Mouse (Mus musculus): ENCODE results near the gene Lrpprc. TPM values are rescaled to one million over a fixed set of nuclear protein-coding genes. Genes with fewer than 3 reads are reported as not detected.

Gene Lrpprc
- polyA plus RNA-seq, 1 experiment from 2014 or later = 62.2 TPM

DNA sequence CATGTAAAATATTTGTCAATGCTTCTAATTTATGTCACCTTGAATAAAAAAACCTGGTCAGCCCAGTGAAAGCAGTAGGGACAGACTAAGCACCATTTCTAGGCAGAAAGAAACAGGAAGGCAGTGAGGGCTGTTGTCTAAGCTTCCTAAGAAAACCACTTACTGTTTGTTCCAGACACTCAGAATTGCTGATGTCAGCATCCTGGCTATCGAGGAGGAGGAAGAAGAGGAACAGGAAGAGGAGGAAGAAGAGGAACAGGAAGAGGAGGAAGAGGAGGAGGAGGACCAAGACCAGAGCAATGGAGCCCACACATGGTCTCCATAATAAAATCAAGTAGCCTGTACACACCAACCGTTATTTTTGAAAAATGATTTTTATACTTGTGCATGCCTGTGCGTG lies 71.5 kb downstream of the Lrpprc start:
- 80% methylated on average over 3 of the region's 3 CpGs for WGBS (ENCODE audit: insufficient replicate concordance)
- peaks cover 11% of the 10 kb centered on the region; the same call in 1 of the 2 replicates for H3K36me3 ChIP-seq (ENCODE audit: control insufficient read depth, insufficient read depth, low read length)

DNA sequence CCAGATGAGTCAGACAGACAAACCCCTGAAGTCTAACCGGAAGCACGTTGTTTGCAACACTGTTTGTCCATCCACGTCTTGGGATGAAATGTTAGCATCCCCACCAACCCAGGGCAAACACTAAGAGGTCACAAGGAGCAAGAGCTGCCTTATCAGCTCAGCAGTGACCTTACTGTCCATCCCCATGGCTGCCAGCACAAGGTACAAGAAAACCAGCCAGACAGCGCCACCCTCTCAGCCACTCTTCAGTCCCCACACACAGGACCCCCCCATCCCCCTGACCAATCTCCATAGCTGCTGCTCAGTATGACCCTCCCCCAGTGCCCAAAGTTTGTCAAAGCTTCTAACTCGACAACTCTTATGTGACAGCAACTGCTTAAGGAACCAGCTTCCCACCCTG lies 73.2 kb downstream of the Lrpprc start:
- Histone ChIP-seq H3K4me2 (no peak overlapping the region), H3K9me3 (replicated peaks; ENCODE audit: control insufficient read depth, low read length) (no peaks in the 10 kb centered on the region), H3K4me3 (ENCODE audit: low read depth, low read length) (no peak overlapping the region), H3K9ac (ENCODE audit: low read depth, low read length) (no peak overlapping the region), H3K27ac (ENCODE audit: low read depth, low read length) (no peak overlapping the region), H3K36me3 (ENCODE audit: control insufficient read depth, insufficient read depth, low read length) (peaks cover 10% of the 10 kb centered on the region; the same call in 1 of the 2 replicates), H3K27me3 (ENCODE audit: control insufficient read depth, insufficient read depth, low read length) (no peaks in the 10 kb centered on the region), H3K4me1 (ENCODE audit: control insufficient read depth, insufficient read depth, low read length) (no peaks in the 10 kb centered on the region)
- no peak for ATAC-seq (replicated peaks; ENCODE audit: insufficient number of reproducible peaks, low FRiP score, low TSS enrichment)
- 70% methylated on average over 5 of the region's 5 CpGs for WGBS (ENCODE audit: insufficient replicate concordance)

More for the DNA sequence above, 71.5 kb downstream of the Lrpprc start:
- Histone ChIP-seq H3K9me3 (replicated peaks; ENCODE audit: control insufficient read depth, low read length) (no peaks in the 10 kb centered on the region), H3K4me2 (no peak overlapping the region), H3K27ac (ENCODE audit: low read depth, low read length) (no peak overlapping the region), H3K27me3 (ENCODE audit: control insufficient read depth, insufficient read depth, low read length) (no peaks in the 10 kb centered on the region), H3K4me3 (ENCODE audit: low read depth, low read length) (no peak overlapping the region), H3K9ac (ENCODE audit: low read depth, low read length) (no peak overlapping the region), H3K4me1 (ENCODE audit: control insufficient read depth, insufficient read depth, low read length) (no peaks in the 10 kb centered on the region)
- ATAC-seq (replicated peaks; ENCODE audit: insufficient number of reproducible peaks, low FRiP score, low TSS enrichment) = no peak

DNA sequence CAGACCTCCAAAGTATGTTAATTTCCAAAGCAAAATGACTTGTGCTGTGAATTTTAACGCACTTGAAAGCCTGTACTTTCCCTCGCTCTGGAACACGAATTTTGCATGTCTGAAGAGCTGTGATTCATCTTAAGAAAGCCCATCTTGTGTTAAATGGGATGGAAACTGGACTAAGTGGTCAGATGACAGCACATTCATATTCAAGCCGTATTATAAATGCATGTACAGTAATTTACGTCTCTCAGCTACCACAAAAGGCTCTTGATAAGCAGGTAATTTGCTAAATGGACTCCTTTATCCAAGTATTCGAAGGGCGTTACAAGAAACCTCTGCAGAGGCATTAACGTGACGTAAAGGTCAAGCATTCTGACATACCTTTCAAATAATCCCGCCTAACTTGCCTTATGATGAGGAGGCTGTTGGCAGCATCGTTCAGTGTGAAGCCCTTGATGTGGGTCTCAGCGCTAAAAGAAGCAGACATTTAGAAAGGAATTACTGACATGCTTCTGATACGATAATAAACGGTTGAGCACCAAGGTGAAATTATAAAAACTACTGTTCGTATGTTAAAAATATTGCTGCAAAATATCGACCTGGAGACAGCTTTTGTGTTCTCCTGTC lies 74.2 kb downstream of the Lrpprc start:
- Histone ChIP-seq H3K27me3 (ENCODE audit: control insufficient read depth, insufficient read depth, low read length) (no peaks in the 10 kb centered on the region), H3K9ac (ENCODE audit: low read depth, low read length) (no peak overlapping the region), H3K9me3 (replicated peaks; ENCODE audit: control insufficient read depth, low read length) (no peaks in the 10 kb centered on the region), H3K4me2 (no peak overlapping the region), H3K27ac (ENCODE audit: low read depth, low read length) (no peak overlapping the region), H3K4me3 (ENCODE audit: low read depth, low read length) (no peak overlapping the region), H3K4me1 (ENCODE audit: control insufficient read depth, insufficient read depth, low read length) (no peaks in the 10 kb centered on the region), H3K36me3 (ENCODE audit: control insufficient read depth, insufficient read depth, low read length) (peaks cover under 1% of the 10 kb centered on the region; the same call in 1 of the 2 replicates)
- ATAC-seq (replicated peaks; ENCODE audit: insufficient number of reproducible peaks, low FRiP score, low TSS enrichment) = no peak
- WGBS (ENCODE audit: insufficient replicate concordance) = 78% methylated on average over 16 of the region's 16 CpGs

DNA sequence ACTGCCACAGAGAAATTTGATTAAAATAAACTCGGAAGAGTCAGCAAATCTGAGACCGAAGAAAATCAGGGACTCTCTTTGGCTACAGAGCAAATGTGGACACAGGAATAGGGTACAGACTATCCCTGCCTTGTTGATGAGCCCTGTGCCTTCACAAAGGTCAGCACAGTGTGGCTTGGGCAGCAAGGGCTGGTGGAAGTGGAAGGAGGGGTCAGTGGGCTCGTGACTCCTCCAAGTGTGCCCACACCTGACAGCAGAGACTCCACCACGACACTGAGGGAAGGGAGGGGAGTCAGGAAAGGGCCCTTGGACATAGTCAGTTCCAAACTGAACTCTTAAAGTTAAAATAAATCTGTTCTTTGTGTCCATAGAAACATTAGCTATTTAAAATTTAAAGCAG lies 75.7 kb downstream of the Lrpprc start:
- no peaks in the 10 kb centered on the region for H3K27me3 ChIP-seq (ENCODE audit: control insufficient read depth, insufficient read depth, low read length)
- 72% methylated on average over 4 of the region's 4 CpGs for WGBS (ENCODE audit: insufficient replicate concordance)

DNA sequence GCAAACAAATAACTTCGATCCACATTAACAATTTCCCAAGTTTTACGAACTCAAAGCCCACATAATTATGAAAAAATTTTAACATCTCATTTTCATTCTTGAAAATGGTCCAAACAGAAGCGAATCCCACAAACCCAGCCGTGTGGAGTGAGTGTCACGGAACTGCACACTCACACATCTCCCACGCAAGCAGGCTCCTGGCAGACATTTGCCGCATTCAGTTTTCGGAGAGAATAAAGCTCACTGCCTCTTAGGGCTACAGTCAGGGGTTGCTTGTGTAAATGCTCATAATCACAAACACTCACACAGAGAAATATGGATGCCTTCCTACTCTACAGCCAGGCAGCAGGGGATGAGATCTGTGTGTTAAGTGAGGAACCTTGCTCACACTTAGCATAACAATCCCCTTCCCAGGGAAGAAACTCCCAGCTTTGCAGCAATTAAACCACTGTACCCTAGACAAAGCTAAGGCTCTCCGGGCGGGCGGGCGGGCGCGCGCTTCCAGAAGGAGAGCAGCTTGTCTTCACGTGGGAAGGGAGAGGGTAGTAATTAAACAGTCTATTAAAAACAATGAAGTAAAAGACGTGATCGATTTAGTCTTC lies 76.9 kb downstream of the Lrpprc start:
- no peaks in the 10 kb centered on the region for H3K4me1 ChIP-seq (ENCODE audit: control insufficient read depth, insufficient read depth, low read length)
- no peak overlapping the region for H3K4me3 ChIP-seq (ENCODE audit: low read depth, low read length)
- no peak for ATAC-seq (replicated peaks; ENCODE audit: insufficient number of reproducible peaks, low FRiP score, low TSS enrichment)
- no peaks in the 10 kb centered on the region for H3K27me3 ChIP-seq (ENCODE audit: control insufficient read depth, insufficient read depth, low read length)
- no peak overlapping the region for H3K9ac ChIP-seq (ENCODE audit: low read depth, low read length)
- H3K27ac ChIP-seq (ENCODE audit: low read depth, low read length) = no peak overlapping the region
- 91% methylated on average over 18 of the region's 18 CpGs for WGBS (ENCODE audit: insufficient replicate concordance)
- no peaks in the 10 kb centered on the region for H3K9me3 ChIP-seq (replicated peaks; ENCODE audit: control insufficient read depth, low read length)
- H3K36me3 ChIP-seq (ENCODE audit: control insufficient read depth, insufficient read depth, low read length) = peaks cover 7% of the 10 kb centered on the region
- no peak overlapping the region for H3K4me2 ChIP-seq

More for the DNA sequence above, 75.7 kb downstream of the Lrpprc start:
- Histone ChIP-seq H3K27ac (ENCODE audit: low read depth, low read length) (no peak overlapping the region), H3K9ac (ENCODE audit: low read depth, low read length) (no peak overlapping the region), H3K4me2 (no peak overlapping the region), H3K4me1 (ENCODE audit: control insufficient read depth, insufficient read depth, low read length) (no peaks in the 10 kb centered on the region), H3K9me3 (replicated peaks; ENCODE audit: control insufficient read depth, low read length) (no peaks in the 10 kb centered on the region), H3K36me3 (ENCODE audit: control insufficient read depth, insufficient read depth, low read length) (peaks cover 3% of the 10 kb centered on the region; the same call in 1 of the 2 replicates), H3K4me3 (ENCODE audit: low read depth, low read length) (no peak overlapping the region)
- ATAC-seq (replicated peaks; ENCODE audit: insufficient number of reproducible peaks, low FRiP score, low TSS enrichment) = no peak

DNA sequence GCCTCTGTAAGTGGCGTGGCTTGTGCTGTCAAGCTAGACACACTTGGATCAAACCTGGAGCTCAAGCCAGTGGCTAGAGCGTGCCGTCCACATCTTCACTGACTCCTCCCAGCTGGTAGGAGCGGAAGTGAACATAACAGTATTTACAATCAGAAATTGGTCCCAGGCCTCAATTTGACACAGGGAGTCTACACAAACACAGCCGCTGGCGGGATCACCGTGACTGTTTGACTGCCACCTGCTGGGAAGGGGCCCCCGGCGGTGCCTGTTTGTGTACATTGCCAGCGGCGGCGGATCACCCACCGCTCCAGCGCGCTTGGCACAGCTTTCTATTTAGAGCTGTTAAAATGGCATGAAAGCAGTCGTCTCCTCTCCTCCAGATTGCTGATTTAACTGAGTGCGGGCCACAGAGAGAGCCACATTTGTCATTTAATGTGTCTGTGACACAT lies 81.2 kb downstream of the Lrpprc start:
- no peak overlapping the region for H3K9ac ChIP-seq (ENCODE audit: low read depth, low read length)
- no peak overlapping the region for H3K4me3 ChIP-seq (ENCODE audit: low read depth, low read length)
- H3K4me1 ChIP-seq (ENCODE audit: control insufficient read depth, insufficient read depth, low read length) = no peaks in the 10 kb centered on the region
- 65% methylated on average over 17 of the region's 17 CpGs for WGBS (ENCODE audit: insufficient replicate concordance)
- no peak overlapping the region for H3K27ac ChIP-seq (ENCODE audit: low read depth, low read length)
- peaks cover 12% of the 10 kb centered on the region for H3K36me3 ChIP-seq (ENCODE audit: control insufficient read depth, insufficient read depth, low read length)
- ATAC-seq (replicated peaks; ENCODE audit: insufficient number of reproducible peaks, low FRiP score, low TSS enrichment) = no peak
- no peaks in the 10 kb centered on the region for H3K9me3 ChIP-seq (replicated peaks; ENCODE audit: control insufficient read depth, low read length)
- no peak overlapping the region for H3K4me2 ChIP-seq
- H3K27me3 ChIP-seq (ENCODE audit: control insufficient read depth, insufficient read depth, low read length) = no peaks in the 10 kb centered on the region

DNA sequence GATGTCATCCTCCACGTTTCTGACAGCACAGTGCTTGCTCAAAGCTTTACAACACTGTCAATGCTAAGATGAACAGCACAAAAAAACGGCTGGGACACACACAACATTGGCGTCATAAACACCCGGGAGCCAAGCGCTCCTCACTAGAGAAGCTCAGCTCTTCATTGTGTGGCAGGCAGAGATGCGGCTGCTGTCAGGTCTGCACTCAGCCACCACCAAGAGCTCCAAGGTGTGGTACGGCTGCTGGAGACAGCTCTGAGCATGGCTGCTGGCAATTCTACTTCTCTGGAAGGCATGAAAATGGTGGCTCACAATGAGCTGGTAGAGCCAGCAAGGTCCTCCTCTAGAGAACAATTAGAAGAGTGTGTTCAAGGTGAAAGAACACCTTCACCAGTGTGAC lies 81.8 kb downstream of the Lrpprc start:
- Histone ChIP-seq H3K4me1 (ENCODE audit: control insufficient read depth, insufficient read depth, low read length) (no peaks in the 10 kb centered on the region), H3K9ac (ENCODE audit: low read depth, low read length) (no peak overlapping the region)
- no peak for ATAC-seq (replicated peaks; ENCODE audit: insufficient number of reproducible peaks, low FRiP score, low TSS enrichment)

DNA sequence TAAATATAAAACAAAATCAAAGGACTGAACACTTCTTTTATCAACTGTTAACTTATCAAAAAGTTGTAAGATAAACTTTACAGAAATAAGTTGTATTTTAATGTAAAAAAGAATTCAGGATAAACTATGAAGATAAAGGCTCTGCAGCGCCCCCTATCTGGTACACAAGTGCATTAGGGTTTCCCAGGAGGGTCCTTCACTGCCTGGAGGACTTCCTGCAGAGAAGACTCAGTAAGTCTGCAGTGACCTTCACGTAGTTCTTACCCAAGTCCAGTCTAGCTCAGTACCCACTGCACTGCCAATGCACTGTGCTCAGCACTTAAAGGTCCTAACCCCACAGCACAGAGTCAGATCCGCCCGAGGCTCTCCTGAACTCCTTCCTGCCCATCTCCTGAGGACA lies 83.2 kb downstream of the Lrpprc start:
- H3K36me3 ChIP-seq (ENCODE audit: control insufficient read depth, insufficient read depth, low read length) = peaks cover 12% of the 10 kb centered on the region
- no peaks in the 10 kb centered on the region for H3K27me3 ChIP-seq (ENCODE audit: control insufficient read depth, insufficient read depth, low read length)
- no peak for ATAC-seq (replicated peaks; ENCODE audit: insufficient number of reproducible peaks, low FRiP score, low TSS enrichment)
- no peaks in the 10 kb centered on the region for H3K9me3 ChIP-seq (replicated peaks; ENCODE audit: control insufficient read depth, low read length)
- H3K4me2 ChIP-seq = no peak overlapping the region
- no peak overlapping the region for H3K27ac ChIP-seq (ENCODE audit: low read depth, low read length)
- no peaks in the 10 kb centered on the region for H3K4me1 ChIP-seq (ENCODE audit: control insufficient read depth, insufficient read depth, low read length)
- no peak overlapping the region for H3K9ac ChIP-seq (ENCODE audit: low read depth, low read length)
- WGBS (ENCODE audit: insufficient replicate concordance) = 65% methylated on average over 4 of the region's 4 CpGs
- H3K4me3 ChIP-seq (ENCODE audit: low read depth, low read length) = no peak overlapping the region

More for the DNA sequence above, 81.8 kb downstream of the Lrpprc start:
- WGBS (ENCODE audit: insufficient replicate concordance) = 89% methylated on average over 7 of the region's 7 CpGs
- no peak overlapping the region for H3K4me2 ChIP-seq
- no peaks in the 10 kb centered on the region for H3K9me3 ChIP-seq (replicated peaks; ENCODE audit: control insufficient read depth, low read length)
- H3K27ac ChIP-seq (ENCODE audit: low read depth, low read length) = no peak overlapping the region
- no peaks in the 10 kb centered on the region for H3K27me3 ChIP-seq (ENCODE audit: control insufficient read depth, insufficient read depth, low read length)
- H3K4me3 ChIP-seq (ENCODE audit: low read depth, low read length) = no peak overlapping the region
- H3K36me3 ChIP-seq (ENCODE audit: control insufficient read depth, insufficient read depth, low read length) = peaks cover 12% of the 10 kb centered on the region

DNA sequence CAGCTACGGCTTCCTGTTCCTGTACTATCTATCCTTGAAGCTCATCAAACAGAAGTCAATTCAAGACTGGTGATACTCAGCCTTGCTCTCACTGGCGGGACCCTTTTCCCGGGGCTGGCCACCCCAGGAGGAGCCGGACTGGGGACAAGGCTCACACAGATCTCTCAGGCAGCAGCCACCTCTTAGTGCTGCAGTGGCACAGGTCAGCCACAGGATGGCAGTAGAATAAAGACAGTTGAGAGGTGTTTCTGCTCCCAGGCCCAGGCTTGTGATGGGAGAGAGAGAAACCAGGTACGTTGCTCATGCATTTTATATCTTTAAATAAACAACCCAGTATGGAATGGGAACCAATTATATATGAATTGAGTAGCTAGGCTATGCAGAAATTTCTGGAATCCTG lies 91.9 kb downstream of the Lrpprc start:
- Histone ChIP-seq H3K9me3 (replicated peaks; ENCODE audit: control insufficient read depth, low read length) (no peaks in the 10 kb centered on the region), H3K36me3 (ENCODE audit: control insufficient read depth, insufficient read depth, low read length) (no peaks in the 10 kb centered on the region), H3K27me3 (ENCODE audit: control insufficient read depth, insufficient read depth, low read length) (no peaks in the 10 kb centered on the region; the same call in 1 of the 2 replicates), H3K27ac (ENCODE audit: low read depth, low read length) (no peak overlapping the region), H3K4me3 (ENCODE audit: low read depth, low read length) (no peak overlapping the region), H3K4me2 (no peak overlapping the region), H3K9ac (ENCODE audit: low read depth, low read length) (no peak overlapping the region), H3K4me1 (ENCODE audit: control insufficient read depth, insufficient read depth, low read length) (no peaks in the 10 kb centered on the region)
- WGBS (ENCODE audit: insufficient replicate concordance) = 22% methylated on average over 5 of the region's 5 CpGs
- ATAC-seq (replicated peaks; ENCODE audit: insufficient number of reproducible peaks, low FRiP score, low TSS enrichment) = no peak

All from heart, embryonic 11.5 days (tissue).